In the genomic region with DNA sequence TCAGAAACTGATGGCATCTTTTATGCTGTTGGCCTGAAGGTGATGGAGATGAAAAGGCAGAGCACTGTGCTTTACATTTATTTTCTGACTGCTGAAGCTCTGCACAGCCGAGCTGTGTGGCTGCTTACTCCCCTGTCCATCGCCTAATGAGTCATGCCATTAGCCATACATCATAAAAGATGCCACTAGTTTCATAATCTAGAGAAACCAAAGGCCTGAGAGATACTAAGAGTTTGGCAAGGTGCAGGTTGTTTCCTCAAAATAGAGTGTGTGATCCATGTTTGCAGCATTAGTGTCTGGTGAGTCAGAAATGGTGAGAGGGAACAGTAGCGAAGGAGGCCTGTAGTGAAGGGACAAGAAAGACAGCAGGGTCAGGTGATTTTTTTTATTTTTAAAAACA, we compare ENCODE assay signal across 18 mouse cellular contexts.
"Had no signal": no experiment of that assay in that cellular context is flagged by ENCODE, and none has a peak within 500 bp of the region (broad histone marks: within the 10 kb centered on the region; RNA-seq: fewer than 3 reads in every experiment).

No protein-coding gene starts in this region.

- H3K27me3 ChIP-seq: lung, embryonic 15.5 days; megakaryocyte, embryonic 14.5 days; midbrain, embryonic 13.5 days; midbrain, embryonic 15.5 days; neural tube, embryonic 13.5 days; neural tube, embryonic 15.5 days; stomach, embryonic 15.5 days had no signal

- DNase-seq: liver, postnatal 0 days; lung, adult 2 months; lung, postnatal 14 days; lung, postnatal 36 days; right cerebral cortex, postnatal 14 days; thymus, adult 2 months; thymus, postnatal 25 days; thymus, postnatal 4 days had no signal

- H3K4me2 ChIP-seq: lung, embryonic 15.5 days; midbrain, embryonic 11.5 days; midbrain, embryonic 13.5 days; midbrain, embryonic 15.5 days; neural tube, embryonic 13.5 days; neural tube, embryonic 15.5 days; stomach, embryonic 15.5 days had no signal

- H3K27ac ChIP-seq: lung, embryonic 15.5 days; macrophage; midbrain, embryonic 13.5 days; midbrain, embryonic 15.5 days; neural tube, embryonic 13.5 days; neural tube, embryonic 15.5 days; stomach, embryonic 15.5 days; stomach, postnatal 0 days had no signal

- H3K4me3 ChIP-seq: lung, embryonic 15.5 days; megakaryocyte, embryonic 14.5 days; midbrain, embryonic 13.5 days; midbrain, embryonic 15.5 days; neural tube, embryonic 13.5 days; neural tube, embryonic 15.5 days; stomach, embryonic 15.5 days had no signal

- H3K4me1 ChIP-seq: lung, embryonic 15.5 days; midbrain, embryonic 13.5 days; midbrain, embryonic 15.5 days; neural tube, embryonic 13.5 days; neural tube, embryonic 15.5 days; stomach, embryonic 15.5 days had no signal
